Mouse (Mus musculus) WW6 (cell line): ENCODE measurements around the gene Elmo2.

Experiments used
- DNase-seq: peaks from one replicate; pipeline ENCODE4 v3.0.0-alpha.2; 2013; ENCODE audit warnings: low read depth, low spot score

Gene Elmo2

DNA sequence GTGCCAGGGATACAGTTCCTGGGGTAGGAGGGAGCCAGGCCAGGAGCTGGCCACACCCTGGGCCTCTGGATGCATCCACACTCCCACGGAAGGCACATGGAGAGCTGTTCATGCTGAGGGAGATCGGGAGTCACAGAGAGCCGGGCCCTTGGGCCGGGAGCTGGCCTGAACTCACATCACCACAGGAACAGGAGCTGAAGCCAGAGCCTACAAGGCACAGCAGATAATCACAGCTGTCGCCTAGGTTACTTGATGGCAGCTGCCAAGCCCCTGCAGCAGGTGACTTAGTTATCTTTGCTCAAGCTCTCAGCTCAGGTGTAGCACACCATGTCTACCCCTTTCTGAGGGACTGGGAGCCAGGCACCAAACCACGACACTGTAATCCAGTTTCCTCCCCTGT is 68.0 kb downstream of the Elmo2 start:
- no peak for DNase-seq

DNA sequence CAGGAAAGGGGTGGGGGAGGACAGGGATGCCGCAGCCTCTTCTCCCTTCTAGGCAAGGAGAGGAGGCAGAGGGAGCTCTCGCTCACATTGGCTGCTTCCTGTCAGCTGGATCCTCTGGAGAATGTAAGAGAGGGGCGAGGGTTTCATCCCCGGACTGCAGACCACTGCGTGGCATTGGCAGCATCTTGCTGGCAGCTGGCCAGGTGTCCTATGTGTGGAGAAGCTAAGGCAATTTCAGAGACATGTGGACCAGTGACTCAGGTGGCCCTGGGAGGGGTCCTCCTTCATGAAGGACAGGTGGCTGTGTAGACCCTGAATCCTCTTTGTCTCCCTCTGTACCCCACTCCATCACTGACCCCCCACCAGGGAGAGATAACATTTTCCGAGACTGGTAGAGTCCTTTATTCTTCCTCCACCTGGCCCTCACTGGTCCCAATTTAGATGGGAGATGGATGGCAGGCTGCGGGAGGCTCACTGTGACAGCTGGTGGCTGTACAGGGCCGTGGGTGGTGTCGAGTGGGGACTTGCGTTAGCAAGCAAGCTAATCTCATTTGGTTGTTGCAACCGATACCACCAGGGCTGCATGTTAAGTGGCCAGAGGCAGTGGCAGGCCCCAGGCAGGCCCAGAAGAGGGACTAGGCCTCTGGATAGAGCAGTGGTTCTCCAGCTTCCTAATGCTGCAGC is 69.0 kb downstream of the Elmo2 start:
- no peak for DNase-seq

GRCm38 (mm10) chr2:165256213-165256612 is 70.1 kb downstream of the Elmo2 start:
- DNase-seq = no peak

DNA sequence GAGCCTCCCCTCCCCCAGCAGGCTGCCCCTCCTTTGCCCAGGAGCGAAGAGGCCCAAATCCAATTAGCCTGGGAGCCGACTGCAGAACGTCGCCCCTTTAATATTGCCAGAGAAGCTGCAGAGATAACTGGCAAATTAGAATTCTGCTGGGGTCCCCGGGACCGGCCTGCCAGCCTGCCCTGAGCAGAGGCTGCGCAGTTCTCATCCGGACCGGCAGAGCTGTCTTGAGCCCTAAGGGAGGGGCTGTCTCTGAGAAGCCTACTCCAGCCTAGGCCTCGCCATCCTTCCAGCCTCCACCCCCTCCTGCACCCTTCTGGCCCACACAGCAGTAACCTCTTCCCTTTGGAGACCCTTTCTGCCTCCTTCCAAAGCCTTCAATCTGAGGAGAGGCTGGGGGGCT is 72.4 kb downstream of the Elmo2 start:
- no peak for DNase-seq

DNA sequence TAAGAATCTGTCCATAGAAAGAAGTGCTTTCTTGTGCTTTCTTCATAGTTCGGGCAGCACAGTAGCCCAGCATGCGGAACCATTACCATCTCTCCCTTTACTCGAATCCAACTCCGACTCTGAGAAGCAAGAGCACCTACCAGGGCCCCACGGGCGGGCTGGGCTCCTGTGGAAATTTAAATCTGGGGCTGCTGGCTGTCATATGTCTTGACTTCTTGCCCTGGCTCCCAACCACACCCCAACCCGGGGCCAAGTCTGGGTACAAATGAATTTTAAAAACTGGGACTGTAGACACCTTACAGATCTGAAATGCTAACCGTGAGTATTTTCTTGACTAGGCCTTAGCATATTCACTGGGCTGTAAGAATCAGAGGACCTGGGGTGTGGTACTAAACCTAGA is 73.0 kb downstream of the Elmo2 start:
- no peak for DNase-seq

- no peak for DNase-seq
Measured at GRCm38 (mm10) chr2:165252801-165253200, 73.5 kb downstream of the Elmo2 start.

- no peak for DNase-seq
Measured at GRCm38 (mm10) chr2:165252381-165252780, 73.9 kb downstream of the Elmo2 start.

DNA sequence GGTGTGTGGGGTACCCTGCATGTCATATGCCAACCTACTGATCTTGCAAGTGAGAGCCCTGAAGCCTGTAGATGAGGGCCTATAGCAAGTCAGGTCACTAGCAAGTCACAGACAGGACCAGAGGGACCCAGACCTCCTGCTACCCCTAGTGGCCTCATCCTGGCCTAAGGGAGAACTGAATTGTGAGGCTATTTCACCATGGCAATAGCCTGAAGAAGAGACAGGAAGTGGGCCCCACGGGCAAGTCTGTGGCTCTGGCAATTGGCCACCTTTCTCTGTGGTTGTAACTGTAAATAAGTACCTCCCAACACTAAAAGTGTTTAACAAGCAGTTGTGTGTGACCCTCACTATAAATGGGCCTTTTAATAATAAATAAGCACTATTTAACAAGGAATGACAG is 75.4 kb downstream of the Elmo2 start:
- no peak for DNase-seq

GRCm38 (mm10) chr2:165248967-165249366 is 77.3 kb downstream of the Elmo2 start:
- DNase-seq = no peak

GRCm38 (mm10) chr2:165246349-165246748 is 79.9 kb downstream of the Elmo2 start:
- DNase-seq = no peak

GRCm38 (mm10) chr2:165243122-165243720 is 83.1 kb downstream of the Elmo2 start:
- no peak for DNase-seq

- no peak for DNase-seq
Measured at GRCm38 (mm10) chr2:165242575-165242974, 83.7 kb downstream of the Elmo2 start.

DNA sequence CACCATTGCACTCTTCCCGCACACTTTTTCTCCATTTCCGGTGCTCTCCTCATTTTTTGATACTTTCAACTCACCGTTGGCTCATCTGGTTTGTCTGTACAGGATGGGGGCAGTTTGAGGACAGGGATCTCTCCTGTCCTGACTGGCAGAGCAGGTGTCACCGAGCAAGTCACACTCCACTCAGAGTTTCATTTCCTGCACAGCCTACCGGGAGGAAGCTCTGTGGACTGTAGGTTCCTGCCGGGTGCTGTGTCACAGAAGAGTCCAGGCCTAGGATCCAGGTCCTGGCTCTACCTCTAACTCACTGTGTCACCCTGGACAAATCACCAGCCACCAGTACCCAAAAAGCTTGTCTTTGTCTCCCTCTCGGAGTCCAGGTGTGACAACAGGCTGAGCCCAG is 84.5 kb downstream of the Elmo2 start:
- DNase-seq = no peak

GRCm38 (mm10) chr2:165240371-165240770 is 85.9 kb downstream of the Elmo2 start:
- DNase-seq = no peak

GRCm38 (mm10) chr2:165239533-165240144 is 86.6 kb downstream of the Elmo2 start:
- DNase-seq = no peak

GRCm38 (mm10) chr2:165238416-165239145 is 87.7 kb downstream of the Elmo2 start:
- DNase-seq = no peak
